Comparison of ENCODE assay signal across 12 mouse cellular contexts in genomic region chr3:138067288-138067687, GRCm38 (mm10). TPM values are rescaled to one million over a fixed set of nuclear protein-coding genes. Genes with fewer than 3 reads are reported as not detected.
A peak's percentile ranks its signal among the peaks of the same experiment; 100 is the strongest.
DNase-seq lines count a peak whose midpoint lies in the region; ATAC-seq and TF ChIP-seq lines count a peak whose summit lies in the region.
"Had no signal": no experiment of that assay in that cellular context is flagged by ENCODE, and none has a peak within 500 bp of the region (broad histone marks: within the 10 kb centered on the region; RNA-seq: fewer than 3 reads in every experiment).

Gene Gm5105 (minus strand): TSS chr3:138067388.

- 0 out of 2 replicates have a peak, but pooled peaks cover 6% of the 10 kb centered on the region for H3K36me3 ChIP-seq in heart, embryonic 13.5 days
- H3K36me3 ChIP-seq in midbrain, embryonic 10.5 days: no peaks in the 10 kb centered on the region
- no peaks in the 10 kb centered on the region for H3K36me3 ChIP-seq in midbrain, postnatal 0 days (ENCODE audit: insufficient read depth, low read length)
- H3K36me3 ChIP-seq in limb, embryonic 10.5 days: no peaks in the 10 kb centered on the region
- no peaks in the 10 kb centered on the region for H3K36me3 ChIP-seq in intestine, embryonic 15.5 days
- H3K36me3 ChIP-seq: liver, embryonic 12.5 days; stomach, embryonic 15.5 days had no signal

- no peak for ATAC-seq in heart, embryonic 13.5 days (ENCODE audit: extremely low read depth, insufficient number of reproducible peaks, low FRiP score, low TSS enrichment)
- no peak for ATAC-seq in midbrain, postnatal 0 days (ENCODE audit: low FRiP score)
- no peak for ATAC-seq in intestine, embryonic 15.5 days
- ATAC-seq: liver, embryonic 12.5 days had no signal

- no peaks in the 10 kb centered on the region for H3K27me3 ChIP-seq in heart, embryonic 13.5 days (replicated peaks)
- H3K27me3 ChIP-seq in midbrain, embryonic 10.5 days (ENCODE audit: low read depth, poor library complexity, severe bottlenecking): peaks cover 5% of the 10 kb centered on the region; the same call in 1 of the 2 replicates
- H3K27me3 ChIP-seq in midbrain, postnatal 0 days (ENCODE audit: insufficient read depth, low read length): no peaks in the 10 kb centered on the region
- no peaks in the 10 kb centered on the region; the same call in 1 of the 2 replicates for H3K27me3 ChIP-seq in limb, embryonic 10.5 days (ENCODE audit: low read depth, poor library complexity, severe bottlenecking)
- H3K27me3 ChIP-seq in intestine, embryonic 15.5 days (replicated peaks): no peaks in the 10 kb centered on the region
- H3K27me3 ChIP-seq: stomach, embryonic 15.5 days had no signal

- peak within 1 kb of the TSS; percentile 77 for H3K4me2 ChIP-seq in heart, embryonic 13.5 days
- H3K4me2 ChIP-seq in midbrain, postnatal 0 days (ENCODE audit: low read depth, low read length, poor library complexity, severe bottlenecking): no peak within 1 kb of the TSS
- no peak within 1 kb of the TSS for H3K4me2 ChIP-seq in intestine, embryonic 15.5 days (replicated peaks)
- H3K4me2 ChIP-seq: liver, embryonic 12.5 days; stomach, embryonic 15.5 days had no signal

- no peaks in the 10 kb centered on the region for H3K9me3 ChIP-seq in heart, embryonic 13.5 days
- H3K9me3 ChIP-seq in midbrain, embryonic 10.5 days (replicated peaks): no peaks in the 10 kb centered on the region
- no peaks in the 10 kb centered on the region for H3K9me3 ChIP-seq in midbrain, postnatal 0 days (ENCODE audit: low read length)
- no peaks in the 10 kb centered on the region for H3K9me3 ChIP-seq in limb, embryonic 10.5 days (replicated peaks)
- no peaks in the 10 kb centered on the region for H3K9me3 ChIP-seq in intestine, embryonic 15.5 days
- H3K9me3 ChIP-seq: liver, embryonic 12.5 days; stomach, embryonic 15.5 days had no signal

- no peak for DNase-seq in heart, adult 18-20 months
- no peak for DNase-seq in midbrain, embryonic 10.5 days (ENCODE audit: low spot score)
- no peak for DNase-seq in midbrain, postnatal 0 days (ENCODE audit: low spot score)
- DNase-seq in limb, embryonic 10.5 days (ENCODE audit: low spot score): no peak
- no peak for DNase-seq in adrenal gland, postnatal 10 days
- DNase-seq: adrenal gland, postnatal 14 days; kidney, adult 11 months; lung, postnatal 10 days had no signal

- 81% methylated on average over 12 of the region's 12 CpGs for WGBS in heart, embryonic 13.5 days
- 93% methylated on average over 12 of the region's 12 CpGs for WGBS in midbrain, embryonic 10.5 days
- WGBS in midbrain, postnatal 0 days: 95% methylated on average over 12 of the region's 12 CpGs
- 92% methylated on average over 12 of the region's 12 CpGs for WGBS in limb, embryonic 10.5 days
- 94% methylated on average over 12 of the region's 12 CpGs for WGBS in intestine, embryonic 15.5 days

- H3K27ac ChIP-seq in heart, embryonic 13.5 days (replicated peaks): peak within 1 kb of the TSS; percentile 98
- H3K27ac ChIP-seq in midbrain, embryonic 10.5 days (replicated peaks): peak within 1 kb of the TSS; percentile 39; the same call in 1 of the 2 replicates
- H3K27ac ChIP-seq in midbrain, postnatal 0 days (ENCODE audit: low read depth, low read length): no peak within 1 kb of the TSS
- H3K27ac ChIP-seq in limb, embryonic 10.5 days: peak within 1 kb of the TSS; percentile 51; the same call in 1 of the 2 replicates
- H3K27ac ChIP-seq in intestine, embryonic 15.5 days: no peak within 1 kb of the TSS
- H3K27ac ChIP-seq: liver, embryonic 12.5 days; stomach, embryonic 15.5 days had no signal

- no peak for TF ChIP-seq CTCF in midbrain, postnatal 0 days (IDR thresholded peaks at IDR 0.05)

- H3K9ac ChIP-seq in heart, embryonic 13.5 days: peak within 1 kb of the TSS; percentile 85
- H3K9ac ChIP-seq in midbrain, postnatal 0 days (replicated peaks; ENCODE audit: low read length, poor library complexity, severe bottlenecking): no peak within 1 kb of the TSS
- no peak within 1 kb of the TSS for H3K9ac ChIP-seq in intestine, embryonic 15.5 days
- H3K9ac ChIP-seq: liver, embryonic 12.5 days; stomach, embryonic 15.5 days had no signal

- H3K4me1 ChIP-seq in heart, embryonic 13.5 days: peaks cover 77% of the 10 kb centered on the region
- peaks cover 39% of the 10 kb centered on the region for H3K4me1 ChIP-seq in midbrain, embryonic 10.5 days
- H3K4me1 ChIP-seq in midbrain, postnatal 0 days (ENCODE audit: insufficient read depth, low read length): no peaks in the 10 kb centered on the region
- peaks cover 51% of the 10 kb centered on the region for H3K4me1 ChIP-seq in limb, embryonic 10.5 days
- peaks cover 16% of the 10 kb centered on the region for H3K4me1 ChIP-seq in intestine, embryonic 15.5 days (replicated peaks)
- H3K4me1 ChIP-seq: liver, embryonic 12.5 days had no signal

- peak within 1 kb of the TSS; percentile 52 for H3K4me3 ChIP-seq in heart, embryonic 13.5 days
- H3K4me3 ChIP-seq in midbrain, embryonic 10.5 days: no peak within 1 kb of the TSS
- H3K4me3 ChIP-seq in midbrain, postnatal 0 days (ENCODE audit: low read depth, low read length): no peak within 1 kb of the TSS
- no peak within 1 kb of the TSS for H3K4me3 ChIP-seq in limb, embryonic 10.5 days
- no peak within 1 kb of the TSS for H3K4me3 ChIP-seq in intestine, embryonic 15.5 days (replicated peaks)
- H3K4me3 ChIP-seq: liver, embryonic 12.5 days; stomach, embryonic 15.5 days had no signal

RNA-seq across cellular contexts. Expression of gene Gm5105, which starts in this region (rescaled TPM):
- polyA plus RNA-seq in heart, embryonic 13.5 days (2015; fragmentation: Nextera tagmentation; extraction: Ambion mirVana): 0.36 and 0.56 TPM in 2 replicates
- total RNA-seq in heart, adult 18-20 months (2021): 1 to 10 TPM; 1.1 to 1.2 TPM
- polyA plus RNA-seq in midbrain, embryonic 10.5 days (2016; fragmentation: Nextera tagmentation; extraction: Ambion mirVana): not detected in 2 replicates
- total RNA-seq in midbrain, postnatal 0 days (2014; rRNA removed): not detected in 2 replicates
- 0.11 and 0.12 TPM in 2 replicates for polyA plus RNA-seq in midbrain, postnatal 0 days (2015; fragmentation: Nextera tagmentation; extraction: Ambion mirVana)
- not detected in 2 replicates for polyA plus RNA-seq in limb, embryonic 10.5 days (2016; fragmentation: Nextera tagmentation; extraction: Ambion mirVana)
- total RNA-seq in adrenal gland, postnatal 10 days (2021): under 1 TPM in 1 of 2 experiments, not detected in 1; 0.33 TPM
- polyA plus RNA-seq in intestine, embryonic 15.5 days (2015; fragmentation: Nextera tagmentation; extraction: Ambion mirVana): 0.24 and 0.31 TPM in 2 replicates
- total RNA-seq: adrenal gland, postnatal 14 days had no signal
- polyA plus RNA-seq: liver, embryonic 12.5 days; stomach, embryonic 15.5 days had no signal

Comparison
In these comparisons a context has a peak if more than half of its experiments do, and no peak if none do; other contexts are left out.
1. H3K27ac ChIP-seq: peak in heart, embryonic 13.5 days (single experiment), midbrain, embryonic 10.5 days (single experiment) and limb, embryonic 10.5 days (single experiment); none in midbrain, postnatal 0 days (single experiment) and intestine, embryonic 15.5 days (single experiment).